Mouse (Mus musculus) left cerebral cortex, adult 9 months (tissue): ENCODE data around the gene Lrp3.
"Not testable (repeated sequence)": the region's sequence is repeated elsewhere in the genome, so short reads cannot be mapped to it uniquely, and the experiment has no call there.

Source experiments
- DNase-seq, 2 experiments: peaks; one replicate each; pipeline ENCODE4 v3.0.0; 2022; ENCODE audit warnings: low spot score in 2 of 2

Gene Lrp3

DNA sequence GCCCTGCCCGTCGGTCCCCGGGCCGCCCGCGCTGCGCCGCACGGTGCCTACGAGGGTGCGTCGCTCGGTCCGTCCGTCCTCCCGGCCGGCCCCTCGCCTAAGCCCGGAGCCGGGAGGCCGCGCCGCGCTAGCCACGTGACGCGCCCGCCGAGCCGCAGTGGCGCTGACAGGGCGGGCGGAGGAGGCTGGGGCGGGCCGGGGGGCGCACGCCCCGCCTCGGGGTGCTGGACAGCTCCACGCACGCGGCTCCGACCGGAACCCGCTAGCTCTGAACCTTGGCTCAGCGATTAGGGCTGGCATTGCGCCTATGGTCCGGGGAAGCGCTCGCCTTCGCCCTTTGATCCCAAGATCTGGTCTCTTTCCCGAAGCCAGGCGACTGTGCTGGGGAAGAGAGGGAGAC is at the start of gene Lrp3:
TSS of gene Lrp3 (minus strand) at position 274 of the 400 bp plus-strand sequence.
- peak in 1 of 2 experiments; percentile 48 for DNase-seq

DNA sequence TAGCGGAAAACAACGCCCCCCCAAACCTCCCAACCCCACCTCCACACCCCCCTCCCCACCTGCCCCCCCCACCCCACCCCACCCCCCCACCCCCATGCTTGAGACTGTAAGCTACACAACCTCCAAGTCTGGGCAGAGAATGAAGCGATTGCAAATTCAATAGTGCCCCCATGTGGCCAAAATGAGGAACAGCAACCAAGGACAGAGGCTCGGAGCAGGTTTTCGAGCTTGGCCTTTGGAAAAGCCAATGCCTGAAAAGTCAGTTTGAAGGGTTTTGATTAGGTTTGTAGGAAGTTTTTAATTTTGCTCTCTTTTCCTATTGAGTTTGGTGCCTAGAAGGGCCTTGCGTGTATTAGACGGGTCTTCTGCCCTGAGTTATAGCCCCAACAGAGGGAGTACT is 49.4 kb upstream of the Lrp3 start:
- peak in 1 of 2 experiments; percentile 61 for DNase-seq

DNA sequence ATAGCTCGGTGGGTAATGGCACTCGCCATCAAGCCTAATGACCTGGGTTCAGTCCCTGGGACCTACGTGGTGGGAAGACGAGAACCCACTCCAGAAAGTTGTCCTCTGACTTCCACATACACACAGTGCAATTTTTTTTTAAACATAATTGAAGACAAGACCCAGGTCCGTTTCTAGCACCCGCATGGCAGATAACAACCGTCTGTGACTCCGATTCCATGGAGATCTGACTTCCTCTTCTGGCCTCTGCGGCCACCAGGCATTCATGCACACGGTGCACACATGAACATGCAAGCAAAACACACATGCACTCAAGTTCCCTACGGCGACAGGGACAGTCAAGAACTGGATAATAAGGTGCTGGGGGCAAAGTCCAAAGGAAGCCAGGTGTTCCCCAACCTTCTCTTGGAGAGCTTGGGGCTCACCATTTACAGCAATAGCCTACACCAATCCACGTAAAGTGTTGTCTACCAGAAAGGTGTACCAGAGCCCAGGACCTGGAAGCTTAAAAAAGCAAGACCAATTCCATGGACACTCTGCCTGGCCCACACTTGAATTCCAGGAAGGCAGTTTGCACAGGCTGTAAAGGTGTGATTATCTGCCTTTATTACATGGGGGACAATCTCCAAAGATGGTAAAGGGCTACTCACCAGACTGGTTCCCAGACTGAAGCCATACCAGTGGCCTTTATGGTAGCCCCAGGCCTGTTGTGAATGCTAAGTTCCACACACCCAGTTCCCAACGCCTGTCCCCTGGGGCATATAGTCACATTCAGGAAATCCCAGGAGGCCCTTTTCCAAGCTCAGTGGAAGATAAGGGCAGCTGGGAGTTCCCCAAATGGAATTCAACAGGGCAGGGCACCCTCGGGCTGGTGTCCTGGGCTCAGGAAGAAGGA is 48.5 kb upstream of the Lrp3 start:
- no peak for DNase-seq

DNA sequence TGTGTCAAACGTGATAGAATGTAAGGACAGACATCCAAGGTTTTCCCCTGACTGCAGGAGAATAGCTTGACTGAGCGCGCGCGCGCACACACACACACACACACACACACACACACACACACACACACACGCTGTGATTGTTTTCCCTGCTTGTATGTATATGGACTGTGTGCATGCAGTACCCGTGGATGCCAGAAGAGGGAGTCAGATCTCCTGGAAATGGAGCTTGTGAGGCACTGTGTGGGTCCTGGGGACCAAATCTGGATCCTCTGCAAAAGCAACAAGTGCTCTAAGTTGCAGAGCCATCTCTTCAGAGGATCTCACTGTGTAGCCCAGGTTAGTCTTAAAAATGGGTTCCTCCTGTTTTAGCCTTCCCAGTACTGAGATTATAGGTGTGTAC is 44.1 kb upstream of the Lrp3 start:
- DNase-seq, result no peak

DNA sequence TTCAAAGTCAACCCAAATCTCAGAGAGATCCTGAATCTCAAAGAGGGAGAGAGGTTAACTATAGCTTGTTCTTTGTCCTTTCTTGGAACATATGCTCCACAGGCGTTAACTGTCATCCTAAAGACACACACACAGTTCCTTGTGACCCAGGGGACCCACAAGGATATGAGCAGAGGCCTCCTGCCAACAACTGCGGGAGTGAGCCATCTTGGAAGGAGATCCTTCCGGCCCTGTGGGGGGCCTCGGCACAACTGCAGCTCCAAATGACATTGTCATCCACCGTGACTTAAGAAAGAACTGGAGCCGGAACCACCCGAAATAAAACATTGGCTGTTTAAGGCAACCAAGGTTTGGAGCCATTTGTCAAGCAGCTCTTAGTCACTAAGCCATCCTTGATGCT is 43.0 kb upstream of the Lrp3 start:
- DNase-seq, result no peak

DNA sequence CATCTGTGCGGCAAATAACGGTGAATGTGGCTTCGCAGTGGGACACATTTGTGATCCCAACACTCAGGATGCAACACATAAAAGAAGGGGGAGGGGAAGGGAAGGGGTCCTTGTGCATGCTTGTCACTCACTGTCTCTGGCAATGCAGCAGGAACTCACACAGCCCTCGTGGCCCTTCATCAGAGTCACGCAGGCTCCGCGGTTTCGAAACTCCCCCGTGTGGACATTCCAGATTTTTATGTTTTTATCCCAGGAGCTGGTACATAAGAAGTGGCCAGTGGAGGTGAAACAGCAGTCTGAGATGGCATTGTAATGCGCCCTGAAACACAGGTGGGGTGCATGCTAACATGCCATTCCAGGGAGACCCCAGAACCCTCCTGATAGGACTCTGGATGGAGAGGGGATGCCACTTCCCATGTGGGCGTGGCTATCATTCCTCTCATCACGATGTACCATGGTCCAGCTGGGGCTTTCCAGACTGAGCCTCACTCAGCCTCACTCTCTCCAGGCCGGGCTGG is 36.8 kb upstream of the Lrp3 start:
- peak in 1 of 2 experiments; percentile 49 for DNase-seq

DNA sequence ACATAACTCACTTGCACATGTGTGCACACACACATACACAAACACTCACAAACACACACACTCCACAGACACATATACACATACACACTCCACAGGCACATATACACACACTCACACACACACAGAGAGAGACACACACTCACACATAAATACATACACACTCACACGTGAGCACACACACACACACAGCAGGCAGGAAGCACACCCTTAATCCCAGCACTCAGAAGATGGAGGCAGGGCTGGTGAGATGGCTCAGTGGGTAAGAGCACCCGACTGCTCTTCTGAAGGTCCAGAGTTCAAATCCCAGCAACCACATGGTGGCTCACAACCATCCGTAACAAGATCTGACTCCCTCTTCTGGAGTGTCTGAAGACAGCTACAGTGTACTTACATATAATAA is 22.6 kb upstream of the Lrp3 start:
- DNase-seq, result not testable (repeated sequence)

DNA sequence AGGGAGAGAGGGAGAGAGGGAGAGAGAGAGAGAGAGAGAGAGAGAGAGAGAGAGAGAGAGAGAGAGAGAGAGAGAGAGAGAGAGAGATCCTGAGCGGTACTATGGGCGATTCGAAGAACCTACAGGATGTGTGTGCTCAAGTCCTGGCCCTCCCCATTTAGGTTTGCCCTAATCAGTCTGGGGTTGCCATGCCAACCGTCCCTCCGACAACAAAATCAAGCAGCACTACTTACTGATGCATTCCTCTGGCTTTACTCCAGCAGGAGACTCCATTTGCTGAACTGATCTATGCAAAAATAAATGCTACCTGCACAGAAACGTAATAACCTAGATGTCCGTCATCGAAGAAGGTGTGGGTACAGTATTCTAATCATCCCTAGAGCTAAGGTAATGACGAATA is 20.0 kb upstream of the Lrp3 start:
- peak; percentile 38 to 70 for DNase-seq

DNA sequence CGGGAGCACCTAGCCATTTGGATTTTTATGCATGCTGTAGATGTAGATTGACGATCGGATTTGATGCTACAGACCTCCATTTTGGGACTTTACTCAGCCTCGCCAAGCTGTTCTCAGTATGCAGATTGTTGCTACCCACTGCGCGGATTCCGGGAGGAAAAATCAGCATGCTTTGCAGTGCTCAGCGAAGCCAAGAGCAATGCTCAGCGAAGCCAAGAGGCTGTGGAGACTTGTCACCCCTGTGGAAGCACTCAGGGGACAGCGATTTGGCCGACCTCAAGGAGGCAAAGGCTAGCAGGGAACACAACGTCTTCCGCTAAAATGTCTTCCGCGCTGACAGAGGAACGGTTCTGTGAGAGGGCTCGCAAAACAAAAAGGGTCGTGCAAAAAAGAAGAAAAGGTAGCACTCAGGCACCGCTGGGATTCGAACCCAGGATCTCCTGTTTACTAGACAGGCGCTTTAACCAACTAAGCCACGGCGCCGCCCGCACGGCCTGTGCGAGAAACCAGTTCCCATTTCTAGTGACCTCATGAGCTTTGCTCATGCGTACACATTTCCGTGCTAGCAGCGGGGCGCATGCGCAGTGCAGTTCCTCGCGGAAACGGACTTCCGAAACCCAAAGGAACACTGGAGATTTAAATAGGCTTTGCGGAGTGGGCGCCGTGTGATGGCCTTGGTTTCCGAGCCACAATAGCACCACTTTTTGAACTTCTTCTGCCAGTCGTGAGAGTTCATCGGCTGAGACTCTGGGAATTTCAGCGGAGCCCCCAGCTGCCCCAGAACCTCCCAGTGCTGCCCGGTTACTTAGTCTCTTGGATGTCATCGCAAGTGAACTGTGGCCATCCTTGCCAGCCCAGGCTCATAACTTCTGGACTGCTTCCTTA is 19.3 kb upstream of the Lrp3 start:
- DNase-seq, result peak; percentile 96 to 100

DNA sequence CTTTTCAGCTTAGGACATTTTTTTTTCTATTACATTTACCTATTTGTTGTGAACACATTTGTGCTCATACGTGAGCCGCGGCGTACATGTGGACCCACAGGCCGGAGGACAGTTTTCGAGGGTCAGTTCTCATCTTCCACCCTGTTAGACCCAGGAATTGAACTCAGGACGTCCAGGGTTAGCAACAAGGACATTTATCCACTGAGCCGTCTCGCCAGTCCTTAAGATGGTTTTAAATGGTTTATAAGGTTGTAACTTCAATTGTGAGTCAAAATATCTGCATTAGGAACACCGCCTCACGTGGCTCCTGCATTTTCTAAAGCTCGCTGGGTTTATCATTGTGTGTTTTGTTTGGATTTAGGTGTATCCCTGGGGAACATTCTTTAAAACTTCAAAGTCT is 18.6 kb upstream of the Lrp3 start:
- peak in 1 of 2 experiments; percentile 14 for DNase-seq

DNA sequence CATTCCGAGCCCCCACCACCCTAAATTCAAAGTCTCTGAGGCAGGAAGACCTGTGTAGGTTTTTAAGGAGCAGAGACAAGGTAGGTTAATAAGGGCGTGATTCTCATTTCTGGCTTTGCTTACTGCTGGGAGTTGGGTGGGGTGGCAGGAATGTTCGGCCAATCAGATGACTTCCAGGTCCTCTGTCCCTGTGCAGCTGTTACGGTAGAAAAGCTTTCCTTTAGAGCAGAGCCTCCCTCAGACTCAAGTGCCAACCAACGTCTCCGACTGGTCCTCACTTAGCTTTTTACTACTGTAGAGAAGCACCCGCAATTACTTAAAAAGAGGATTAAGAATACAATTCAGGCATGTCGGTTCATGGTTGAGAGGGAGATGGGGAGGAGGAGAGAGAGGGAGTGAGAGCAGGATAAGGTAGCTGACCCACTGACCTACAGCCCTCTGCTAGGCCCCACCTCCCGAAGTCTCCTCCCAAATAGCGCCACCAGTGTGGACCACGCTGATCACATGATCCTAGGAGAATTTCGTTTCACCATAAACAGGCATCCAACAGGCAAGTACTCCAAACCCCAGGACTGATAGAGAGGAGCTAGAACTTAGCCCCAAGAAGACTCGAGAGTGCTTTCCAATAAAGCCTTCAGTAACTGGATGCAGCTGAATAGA is 17.6 kb upstream of the Lrp3 start:
- DNase-seq, result no peak

DNA sequence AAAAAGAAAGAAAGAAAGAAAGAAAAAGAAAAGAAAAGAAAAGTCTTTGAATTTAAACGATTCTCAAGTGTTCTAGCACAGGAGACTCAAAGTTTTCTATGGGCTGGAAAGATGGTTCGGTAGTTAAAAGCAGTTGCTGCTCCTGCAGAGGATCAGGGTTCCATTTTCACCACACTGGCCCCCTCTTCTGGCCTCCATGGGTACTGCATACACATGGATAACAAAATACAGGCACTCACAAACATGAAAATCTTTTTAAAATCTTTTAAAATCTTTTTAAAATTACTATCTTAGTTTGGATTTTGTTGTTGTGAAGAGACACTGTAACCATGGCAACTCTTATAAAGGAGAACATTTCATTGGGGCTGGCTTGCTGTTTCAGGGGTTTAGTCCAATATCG is 15.0 kb upstream of the Lrp3 start:
- no peak for DNase-seq

DNA sequence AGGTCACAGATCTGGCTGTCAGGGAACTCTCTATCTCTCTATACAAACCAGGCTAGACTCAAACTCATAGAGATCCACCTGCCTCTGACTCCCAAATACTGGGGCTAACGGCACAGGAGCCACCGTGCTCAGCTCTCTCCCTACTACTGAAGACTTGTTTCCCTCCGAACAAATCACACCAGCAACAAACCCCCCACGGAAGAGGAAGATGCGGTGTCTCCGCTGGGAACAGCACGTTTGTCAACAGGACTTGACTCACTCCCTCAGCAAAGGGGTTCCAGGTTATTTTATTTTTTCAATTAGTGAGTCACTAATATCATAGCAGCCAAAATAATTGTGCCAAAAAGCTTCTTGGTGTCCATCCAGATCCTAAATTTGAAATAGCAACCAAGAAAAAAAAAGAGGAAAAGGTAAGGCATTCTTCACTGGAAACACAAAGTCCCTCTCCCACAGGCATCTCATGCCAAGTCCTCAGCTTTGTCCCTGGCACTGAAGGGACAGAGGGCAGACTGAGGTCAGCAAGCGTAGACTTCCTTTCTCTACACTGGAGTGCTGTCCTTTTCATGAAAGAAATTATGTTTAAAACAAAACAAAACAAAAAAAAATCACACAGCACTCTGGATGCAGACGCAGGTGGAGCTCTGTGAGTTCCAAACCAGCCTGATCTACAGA is 5.5 kb upstream of the Lrp3 start:
- DNase-seq, result no peak

DNA sequence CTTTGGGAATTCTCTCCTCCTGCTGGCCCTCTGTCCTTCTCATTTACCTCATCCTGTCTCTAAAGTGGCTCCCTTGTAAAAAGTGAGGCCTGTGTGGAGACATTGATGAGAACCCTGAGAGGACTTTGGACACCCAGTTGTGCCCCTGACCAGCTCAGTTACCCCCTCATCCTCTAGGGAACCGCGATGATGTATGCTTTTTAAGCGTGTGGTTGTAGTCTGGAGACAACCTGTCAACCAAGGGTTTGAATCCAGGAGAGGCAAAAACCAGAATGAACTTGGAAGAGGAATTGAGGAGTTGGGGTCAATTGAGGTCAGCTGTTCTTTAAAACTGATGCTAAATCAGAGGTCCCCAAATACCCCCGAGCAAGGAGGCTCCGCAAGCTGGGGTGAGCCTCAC is 433 bp upstream of the Lrp3 start:
- no peak for DNase-seq

DNA sequence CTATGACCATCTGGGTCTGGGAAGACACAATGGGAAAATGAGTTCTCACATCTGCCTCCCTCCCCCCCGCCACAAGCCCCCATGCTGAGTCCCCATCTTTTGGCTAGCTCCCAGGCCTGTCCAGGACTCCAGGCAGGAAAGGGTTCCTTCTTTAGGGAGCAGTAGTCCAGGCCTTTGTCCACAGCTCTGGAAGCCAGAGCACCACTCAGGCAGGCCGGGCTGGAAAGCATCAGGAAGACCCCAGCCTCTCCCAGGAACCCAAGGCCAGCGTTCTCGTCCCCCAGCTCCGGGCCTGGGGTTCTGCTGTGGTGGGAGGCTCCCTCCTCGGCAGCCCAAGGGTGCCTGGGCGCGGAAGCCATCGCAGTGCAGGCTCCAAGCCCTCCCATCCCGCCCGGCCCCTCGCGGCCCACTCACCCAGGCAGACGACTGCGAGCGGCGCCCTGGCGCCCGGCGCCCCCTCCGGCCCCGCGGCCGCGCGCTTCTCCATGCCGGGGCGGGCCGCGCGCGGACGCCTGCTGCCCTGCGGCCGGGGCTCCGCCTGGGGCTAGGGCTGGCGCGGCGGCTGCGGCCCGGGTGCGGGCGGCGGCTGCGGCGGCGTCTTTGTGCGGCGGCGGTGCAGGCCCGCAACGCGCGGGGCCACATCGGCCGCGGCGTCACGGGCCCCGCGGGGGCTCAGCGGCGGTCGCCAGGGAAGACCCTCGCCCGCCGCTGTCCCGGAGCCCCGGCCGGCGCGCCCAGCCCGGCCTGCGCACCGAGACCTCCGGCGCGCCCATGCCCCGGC is 666 bp downstream of the Lrp3 start:
- no peak for DNase-seq

DNA sequence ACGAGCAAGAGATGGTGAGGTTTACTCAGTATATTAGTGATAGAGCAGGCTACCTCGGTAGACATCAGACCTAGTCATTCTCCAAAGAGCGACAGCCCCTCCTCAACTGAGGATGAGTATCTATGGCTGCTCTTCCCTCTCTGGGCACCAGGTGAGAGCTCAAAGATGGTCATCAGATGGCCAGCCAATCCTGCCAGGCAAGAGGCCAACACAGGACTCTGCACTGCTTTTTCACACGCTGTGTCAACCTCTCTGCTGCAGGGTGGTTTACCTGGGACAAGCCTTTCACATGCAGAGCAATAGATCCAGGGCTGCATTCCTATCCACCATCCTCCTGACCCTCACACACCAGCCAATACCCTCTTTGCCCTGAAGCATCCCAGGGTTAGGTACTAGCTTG is 3.5 kb downstream of the Lrp3 start:
- no peak for DNase-seq

DNA sequence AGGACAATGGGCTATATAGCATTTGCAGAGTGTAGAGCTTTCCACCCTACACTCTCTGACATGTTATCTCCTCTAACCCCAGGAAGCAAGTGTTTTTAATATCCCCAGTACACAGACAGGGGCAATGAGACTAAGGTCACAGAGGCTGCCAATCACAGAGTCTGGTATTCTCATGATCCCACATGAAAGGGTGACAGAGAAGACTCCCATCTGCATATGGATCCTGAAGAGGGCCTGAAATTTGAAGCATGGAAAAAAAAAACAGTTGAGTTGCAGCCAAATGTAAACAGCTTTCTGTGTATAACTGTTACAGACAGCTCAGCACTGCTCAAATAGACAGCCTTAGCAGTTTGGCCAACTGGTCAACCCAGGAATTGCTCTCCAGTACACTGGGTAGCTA is 15.5 kb downstream of the Lrp3 start:
- no peak for DNase-seq

DNA sequence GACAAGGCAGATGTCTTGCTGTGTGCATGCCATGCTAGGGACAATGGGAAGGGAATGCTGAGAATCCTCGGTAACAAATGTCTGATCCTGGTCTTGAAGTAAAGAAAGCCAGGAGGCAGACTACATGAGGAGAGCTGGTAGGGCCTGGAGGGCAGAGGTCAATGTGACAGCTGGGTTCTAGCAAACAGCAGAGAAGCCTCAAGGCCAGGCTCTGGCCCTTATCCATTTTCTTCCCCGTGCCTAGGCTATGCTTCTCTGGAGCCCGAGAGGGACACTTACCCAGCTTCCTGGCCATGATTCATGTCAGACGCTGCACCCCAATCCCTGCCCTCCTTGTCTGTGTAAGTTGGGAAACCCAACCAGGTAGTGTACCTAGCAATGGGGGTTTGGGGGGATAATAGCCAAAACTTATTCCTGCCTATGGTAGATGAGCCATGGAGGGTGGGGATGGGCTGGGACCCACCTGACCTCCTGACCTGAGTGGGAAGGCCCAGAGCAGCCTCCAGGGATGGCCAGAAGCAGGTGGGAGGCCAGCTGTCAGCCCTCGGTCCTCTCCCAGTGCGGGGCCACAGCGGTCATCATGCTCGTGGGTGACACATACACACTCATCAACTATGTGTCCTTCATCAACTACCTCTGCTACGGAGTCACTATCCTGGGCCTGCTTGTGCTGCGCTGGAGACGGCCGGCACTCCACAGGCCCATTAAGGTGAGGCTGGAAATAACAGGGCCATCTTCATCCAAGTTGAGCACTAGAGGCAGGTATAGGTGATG is 16.1 kb downstream of the Lrp3 start:
- DNase-seq, result no peak

DNA sequence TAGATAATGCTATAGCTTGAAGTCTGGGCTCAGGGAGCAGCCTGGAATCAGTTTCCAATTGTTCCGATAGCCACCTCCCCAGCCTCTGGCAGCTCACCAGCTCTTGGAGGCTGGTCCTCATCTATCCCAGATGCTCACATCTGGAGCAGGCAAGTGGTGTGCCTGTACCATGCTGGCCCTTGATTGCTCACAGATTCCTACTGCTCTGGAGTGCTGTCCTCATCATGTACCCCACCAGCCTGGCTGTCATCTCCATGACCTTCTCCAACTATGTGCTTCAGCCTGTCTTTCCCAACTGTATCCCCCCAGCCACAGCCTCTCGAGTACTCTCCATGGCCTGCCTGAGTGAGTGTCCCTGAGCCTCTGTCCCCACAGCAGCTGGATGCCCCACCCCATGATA is 18.3 kb downstream of the Lrp3 start:
- DNase-seq, result no peak

DNA sequence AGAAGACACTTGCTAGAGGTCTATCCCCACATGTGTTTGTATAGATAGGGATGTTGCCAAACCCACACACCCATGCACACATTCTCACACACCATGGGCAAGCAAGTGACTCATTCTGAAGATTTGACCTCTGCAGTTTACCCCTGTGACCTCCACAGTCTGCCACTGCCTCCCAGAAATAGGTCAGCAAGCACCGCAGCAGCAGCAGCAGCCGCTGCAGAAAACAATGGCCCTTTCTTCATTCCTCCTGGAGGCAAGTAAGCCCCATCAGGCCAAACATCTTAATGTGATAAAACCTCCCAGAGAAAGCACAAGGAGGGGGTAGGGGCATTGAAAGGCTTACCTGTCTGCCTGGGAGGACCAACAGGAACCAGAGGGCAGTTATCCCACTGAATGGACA is 24.0 kb downstream of the Lrp3 start:
- DNase-seq, result no peak
